Mouse (Mus musculus) T-cell, adult 66 days (primary cell): ENCODE data around the gene 1700017N19Rik. TPM values are rescaled to one million over a fixed set of nuclear protein-coding genes. Genes with fewer than 3 reads are reported as not detected.

Experiments
- total RNA-seq, 2 experiments: library from RNA; stranded (reverse); gene quantifications; 3 replicates in 1 of 2; 4 replicates in 1 of 2; pipeline ENCODE4 v1.2.4; 2023

1700017N19Rik gene
- total RNA-seq = not detected

GRCm38 (mm10) chr10:100590323-100590722, at the start of gene 1700017N19Rik, which contains the start of gene 4930430F08Rik:
TSS of gene 1700017N19Rik (plus strand) at chr10:100590484.
TSS of gene 4930430F08Rik (minus strand) at chr10:100590423.

Other genes starting within 250 kb of the 1700017N19Rik start
- gene Gm4302, start 249.6 kb upstream of the 1700017N19Rik start, total RNA-seq = not detected
- gene Gm4303, start 244.5 kb upstream of the 1700017N19Rik start, total RNA-seq = not detected
- not detected for gene Gm4305, start 239.4 kb upstream of the 1700017N19Rik start, total RNA-seq
- not detected for gene Gm4307, start 229.1 kb upstream of the 1700017N19Rik start, total RNA-seq
- not detected for gene Gm4312, start 207.9 kb upstream of the 1700017N19Rik start, total RNA-seq
- 1 to 10 TPM; 1.8 to 1.9 TPM for gene Tmtc3, start 103.1 kb upstream of the 1700017N19Rik start, total RNA-seq
- gene Cep290, start 102.9 kb upstream of the 1700017N19Rik start, total RNA-seq = 1 to 10 TPM; 2.2 to 3.6 TPM
- 1 to 10 TPM; 6.8 to 6.9 TPM for gene 4930430F08Rik, start 61 bp upstream of the 1700017N19Rik start, total RNA-seq